Mouse (Mus musculus) cerebral cortex, adult 2 months (tissue): Measurements from ENCODE around the gene Ube2v1.

Experiments
- WGBS: fragments of 180-500 bp; shearing (Covaris S2); methylation state at CpG from one replicate; pipeline ENCODE4 v1.1.7; 2018; 5-methylcytosine and 5-hydroxymethylcytosine counted together

Ube2v1 gene

GRCm38 (mm10) chr2:167563035-167563434 lies 68.9 kb downstream of the Ube2v1 start:
- 83% methylated on average over 5 of the region's 5 CpGs for WGBS

GRCm38 (mm10) chr2:167562101-167562500 lies 69.8 kb downstream of the Ube2v1 start:
- 45% methylated on average over 8 of the region's 8 CpGs for WGBS

GRCm38 (mm10) chr2:167559413-167559812 lies 72.5 kb downstream of the Ube2v1 start:
- WGBS, result 36% methylated on average over 27 of the region's 27 CpGs
